Mouse (Mus musculus) embryonic facial prominence, embryonic 12.5 days (tissue): Measurements from ENCODE around the gene Bpifb5. TPM values are rescaled to one million over a fixed set of nuclear protein-coding genes. Genes with fewer than 3 reads are reported as not detected.
"Not testable (repeated sequence)": the region's sequence is repeated elsewhere in the genome, so short reads cannot be mapped to it uniquely, and the experiment has no call there.

Experiments used
- ATAC-seq: fragments of 200-750 bp; cut with Nextera tagmentation; 2 replicates; pipeline ENCODE4 v1.8.0; 2017; ENCODE audit not compliant: insufficient number of reproducible peaks, insufficient read depth, low FRiP score, low TSS enrichment
- H3K27ac ChIP-seq: fragments of 300-500 bp; sonication (generic); 2 replicates; pipeline ENCODE4 v1.5.1; 2016; ENCODE audit warnings: mild to moderate bottlenecking
- H3K27me3 ChIP-seq: fragments of 300-500 bp; sonication (generic); 2 replicates; pipeline ENCODE4 v1.6.1; 2016; ENCODE audit warnings: mild to moderate bottlenecking, moderate library complexity
- H3K36me3 ChIP-seq: fragments of 300-500 bp; sonication (generic); 2 replicates; pipeline ENCODE4 v1.6.1; 2016; ENCODE audit warnings: mild to moderate bottlenecking
- H3K4me1 ChIP-seq: fragments of 300-500 bp; sonication (generic); 2 replicates; pipeline ENCODE4 v1.6.1; 2016
- H3K4me2 ChIP-seq: fragments of 300-500 bp; sonication (generic); replicated peaks from 2 replicates; pipeline ENCODE4 v1.6.1; 2016; ENCODE audit warnings: mild to moderate bottlenecking, moderate library complexity
- H3K4me3 ChIP-seq: fragments of 300-500 bp; sonication (generic); 2 replicates; pipeline ENCODE4 v1.5.1; 2016; ENCODE audit warnings: mild to moderate bottlenecking
- H3K9ac ChIP-seq: fragments of 300-500 bp; sonication (generic); 2 replicates; pipeline ENCODE4 v1.6.1; 2016; ENCODE audit warnings: mild to moderate bottlenecking, moderate library complexity
- H3K9me3 ChIP-seq: fragments of 300-500 bp; sonication (generic); 2 replicates; pipeline ENCODE4 v1.6.1; 2016; ENCODE audit warnings: mild to moderate bottlenecking, moderate library complexity
- WGBS: fragments of 180-500 bp; shearing (Covaris S2); methylation state at CpG from one replicate; pipeline ENCODE4 v1.1.7; 2016; 5-methylcytosine and 5-hydroxymethylcytosine counted together
- polyA plus RNA-seq: library from polyadenylated mRNA; unstranded; fragments of >200 nt; fragmentation: Nextera tagmentation; extraction: Ambion mirVana; gene quantifications from 2 replicates; pipeline ENCODE4 v1.2.1, GENCODE M21; 2016

The Bpifb5 gene
- polyA plus RNA-seq, result 0.28 and 0.32 TPM in 2 replicates

DNA sequence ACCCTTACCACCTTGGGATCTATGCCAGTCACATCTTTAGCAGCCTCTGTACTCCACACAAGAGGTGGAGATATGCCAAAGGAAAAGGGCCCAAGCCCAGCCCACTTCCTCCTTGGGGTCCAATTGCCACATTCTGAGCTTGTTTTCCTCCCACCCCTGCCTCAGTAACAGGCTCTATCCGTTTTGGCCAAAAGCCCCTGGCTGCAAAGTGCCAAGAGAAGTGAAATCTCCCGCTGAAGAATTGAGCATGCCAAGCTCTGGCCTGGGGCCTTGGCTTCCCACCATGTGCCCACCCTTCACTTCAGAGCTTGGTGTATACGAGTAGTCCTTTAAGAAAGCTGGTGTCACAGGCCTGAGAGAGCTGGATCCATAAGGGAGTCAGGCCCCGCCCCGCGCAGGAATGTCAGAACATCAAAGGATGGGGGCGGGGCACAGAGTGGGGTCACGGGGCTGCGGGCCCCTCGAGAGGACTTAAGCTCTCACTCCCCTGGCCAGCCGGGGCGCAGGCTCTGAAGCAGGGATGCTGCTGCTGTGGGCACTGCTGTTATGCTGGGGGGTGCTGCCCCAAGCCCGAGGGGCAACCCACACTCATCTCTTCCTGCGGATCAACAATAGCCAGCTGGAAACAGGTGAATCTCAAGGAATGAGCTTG is at the start of gene Bpifb5:
Gene Bpifb5, plus strand, starts transcription at position 478 of the 652 bp plus-strand sequence.
- Histone ChIP-seq H3K27ac (no peak within 1 kb of the TSS), H3K4me3 (no peak within 1 kb of the TSS), H3K9me3 (no peaks in the 10 kb centered on the region), H3K9ac (no peak within 1 kb of the TSS), H3K4me2 (peak within 1 kb of the TSS; percentile 22), H3K36me3 (no peaks in the 10 kb centered on the region), H3K4me1 (peaks cover 18% of the 10 kb centered on the region), H3K27me3 (no peaks in the 10 kb centered on the region)
- WGBS, result 7% methylated on average over 14 of the region's 14 CpGs
- ATAC-seq, result no peak

DNA sequence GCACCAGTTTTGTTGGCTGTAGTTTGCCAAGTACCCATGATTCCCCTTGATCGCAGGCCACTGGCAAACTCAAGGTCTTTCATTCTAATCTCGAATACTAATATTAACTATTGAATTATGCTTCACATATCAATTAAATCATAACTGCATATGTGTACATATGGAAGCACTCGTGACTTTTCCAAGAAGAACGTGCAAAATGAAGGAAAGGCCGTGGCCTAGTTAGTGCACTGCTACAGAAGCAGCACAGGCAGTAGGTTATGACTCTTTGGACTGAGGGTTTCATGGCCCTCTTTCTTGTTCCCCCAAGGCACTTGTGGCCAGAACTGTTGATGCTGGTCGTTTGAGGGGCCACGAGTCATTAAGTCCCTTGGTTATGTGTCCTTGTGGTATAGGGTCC is 41.6 kb upstream of the Bpifb5 start:
- ATAC-seq, H3K4me3 ChIP-seq: not testable (repeated sequence)
- WGBS, result 84% methylated on average over 7 of the region's 7 CpGs

DNA sequence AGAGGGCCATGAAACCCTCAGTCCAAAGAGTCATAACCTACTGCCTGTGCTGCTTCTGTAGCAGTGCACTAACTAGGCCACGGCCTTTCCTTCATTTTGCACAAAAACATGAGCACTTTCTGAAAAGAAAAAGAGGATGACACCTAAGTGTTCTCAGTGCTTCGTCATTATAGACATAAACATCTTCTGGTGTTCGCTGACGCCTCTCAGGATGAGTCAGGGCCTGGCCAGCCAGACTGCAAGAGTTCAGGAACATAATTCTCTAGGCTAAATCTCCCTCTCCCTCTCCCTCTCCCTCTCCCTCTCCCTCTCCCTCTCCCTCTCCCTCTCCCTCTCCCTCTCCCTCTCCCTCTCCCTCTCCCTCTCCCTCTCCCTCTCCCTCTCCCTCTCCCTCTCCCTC is 40.5 kb upstream of the Bpifb5 start:
- not testable (repeated sequence) for H3K36me3 ChIP-seq, H3K9me3 ChIP-seq, H3K4me3 ChIP-seq, H3K4me2 ChIP-seq, H3K27me3 ChIP-seq, H3K4me1 ChIP-seq, H3K9ac ChIP-seq, ATAC-seq, H3K27ac ChIP-seq
- WGBS, result 75% methylated on average over 4 of the region's 4 CpGs

More for the DNA sequence above, 41.6 kb upstream of the Bpifb5 start:
- not testable (repeated sequence) for H3K9ac ChIP-seq, H3K27me3 ChIP-seq, H3K4me1 ChIP-seq, H3K9me3 ChIP-seq, H3K4me2 ChIP-seq, H3K27ac ChIP-seq, H3K36me3 ChIP-seq

DNA sequence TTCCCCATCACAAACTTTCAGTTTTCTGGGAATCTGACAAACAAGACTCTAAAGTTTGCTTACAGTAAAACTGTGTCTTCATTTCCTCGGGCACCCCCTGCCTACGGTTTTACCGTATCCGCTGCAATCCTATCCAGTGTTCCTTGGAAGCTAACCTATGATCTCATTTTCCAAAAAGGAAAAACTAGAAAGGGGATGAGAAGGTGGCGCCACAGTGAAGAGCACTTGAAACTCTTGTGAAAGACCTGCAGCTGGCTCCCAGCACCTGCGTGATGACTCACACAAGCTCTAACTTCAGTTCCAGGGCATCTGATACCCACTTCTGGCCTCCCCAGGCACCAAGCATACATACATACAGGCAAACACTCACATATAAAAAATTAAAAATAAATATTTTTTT is 38.2 kb upstream of the Bpifb5 start:
- Histone ChIP-seq H3K4me2 (no peak overlapping the region), H3K4me1 (no peaks in the 10 kb centered on the region), H3K27me3 (no peaks in the 10 kb centered on the region), H3K36me3 (no peaks in the 10 kb centered on the region), H3K27ac (no peak overlapping the region), H3K4me3 (no peak overlapping the region), H3K9me3 (no peaks in the 10 kb centered on the region), H3K9ac (no peak overlapping the region)
- 91% methylated on average over 6 of the region's 6 CpGs for WGBS
- no peak for ATAC-seq

DNA sequence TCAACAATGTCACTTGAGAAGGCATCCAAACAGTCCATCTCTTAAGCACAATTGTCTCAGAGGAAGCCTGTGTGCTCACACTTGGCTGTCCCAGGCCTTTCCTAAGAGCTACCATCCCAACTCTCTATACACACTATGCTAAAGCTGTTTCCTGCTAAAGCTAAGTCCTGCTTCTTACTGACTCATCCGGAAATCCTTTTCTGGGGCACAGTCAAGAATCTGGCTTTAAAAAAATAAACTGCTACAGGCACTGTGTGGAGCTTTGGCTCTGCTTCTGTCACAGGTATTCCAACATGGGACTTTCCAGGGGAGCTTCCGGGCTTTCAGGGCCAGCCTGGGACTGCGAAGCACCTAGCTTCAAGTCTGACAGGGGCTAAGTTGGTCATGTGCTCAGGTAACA is 37.8 kb upstream of the Bpifb5 start:
- Histone ChIP-seq H3K9me3 (no peaks in the 10 kb centered on the region), H3K9ac (no peak overlapping the region), H3K27ac (no peak overlapping the region), H3K4me2 (no peak overlapping the region), H3K4me3 (no peak overlapping the region), H3K36me3 (no peaks in the 10 kb centered on the region), H3K4me1 (no peaks in the 10 kb centered on the region), H3K27me3 (no peaks in the 10 kb centered on the region)
- 64% methylated on average over 3 of the region's 3 CpGs for WGBS
- ATAC-seq, result no peak

DNA sequence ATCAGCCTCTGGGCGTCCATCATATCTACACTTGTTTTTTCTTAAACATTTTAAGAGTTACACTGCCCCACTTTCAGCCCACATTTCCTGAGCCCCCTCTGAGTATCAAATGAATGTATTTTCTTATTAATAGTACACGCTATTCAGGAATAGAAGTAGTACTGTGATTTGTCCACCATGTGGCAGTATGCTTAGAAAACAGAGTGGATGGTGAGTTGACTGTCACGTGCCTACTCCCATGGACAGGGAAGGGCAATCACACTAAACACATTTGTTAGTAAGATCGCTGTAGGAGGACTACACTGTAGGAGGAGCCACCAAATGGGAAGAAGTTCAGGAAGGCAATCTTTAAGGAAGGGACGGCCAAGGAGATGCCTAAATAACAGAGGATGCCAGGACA is 36.1 kb upstream of the Bpifb5 start:
- Histone ChIP-seq H3K27me3 (no peaks in the 10 kb centered on the region), H3K4me2 (no peak overlapping the region), H3K4me1 (no peaks in the 10 kb centered on the region), H3K9ac (no peak overlapping the region), H3K36me3 (no peaks in the 10 kb centered on the region), H3K27ac (no peak overlapping the region), H3K9me3 (no peaks in the 10 kb centered on the region), H3K4me3 (no peak overlapping the region)
- ATAC-seq, result no peak
- 46% methylated on average over 5 of the region's 5 CpGs for WGBS

DNA sequence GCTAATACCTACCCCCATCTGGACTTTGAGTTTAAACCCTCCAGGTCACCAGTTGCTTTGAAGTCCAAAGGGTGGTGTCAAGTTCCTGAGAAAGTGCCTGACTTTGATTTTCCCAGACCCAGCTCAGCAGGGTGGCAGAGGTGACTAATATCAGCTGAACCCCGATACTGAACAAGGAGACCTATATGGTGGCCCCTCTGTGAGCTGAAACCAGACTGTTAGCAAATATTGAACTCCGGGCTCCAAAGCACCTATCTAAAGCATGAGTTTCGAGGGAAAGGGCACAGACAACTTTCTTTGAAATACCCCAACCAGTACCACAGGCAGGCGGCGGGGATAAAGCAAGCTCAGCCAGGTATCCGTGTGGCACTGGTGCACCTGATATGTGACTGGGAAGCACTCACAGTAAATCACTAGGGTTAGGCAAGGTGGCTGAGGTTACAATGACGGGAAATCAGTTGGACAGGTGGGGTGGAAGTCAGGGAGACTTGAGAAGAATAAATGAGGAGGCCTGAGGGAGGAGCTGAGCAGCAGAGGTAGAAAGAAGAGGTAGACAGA is 33.6 kb upstream of the Bpifb5 start:
- Histone ChIP-seq H3K27ac (no peak overlapping the region), H3K4me1 (no peaks in the 10 kb centered on the region), H3K9ac (no peak overlapping the region), H3K4me3 (no peak overlapping the region), H3K9me3 (no peaks in the 10 kb centered on the region), H3K4me2 (no peak overlapping the region), H3K36me3 (no peaks in the 10 kb centered on the region), H3K27me3 (no peaks in the 10 kb centered on the region)
- no peak for ATAC-seq
- WGBS, result 75% methylated on average over 7 of the region's 7 CpGs

DNA sequence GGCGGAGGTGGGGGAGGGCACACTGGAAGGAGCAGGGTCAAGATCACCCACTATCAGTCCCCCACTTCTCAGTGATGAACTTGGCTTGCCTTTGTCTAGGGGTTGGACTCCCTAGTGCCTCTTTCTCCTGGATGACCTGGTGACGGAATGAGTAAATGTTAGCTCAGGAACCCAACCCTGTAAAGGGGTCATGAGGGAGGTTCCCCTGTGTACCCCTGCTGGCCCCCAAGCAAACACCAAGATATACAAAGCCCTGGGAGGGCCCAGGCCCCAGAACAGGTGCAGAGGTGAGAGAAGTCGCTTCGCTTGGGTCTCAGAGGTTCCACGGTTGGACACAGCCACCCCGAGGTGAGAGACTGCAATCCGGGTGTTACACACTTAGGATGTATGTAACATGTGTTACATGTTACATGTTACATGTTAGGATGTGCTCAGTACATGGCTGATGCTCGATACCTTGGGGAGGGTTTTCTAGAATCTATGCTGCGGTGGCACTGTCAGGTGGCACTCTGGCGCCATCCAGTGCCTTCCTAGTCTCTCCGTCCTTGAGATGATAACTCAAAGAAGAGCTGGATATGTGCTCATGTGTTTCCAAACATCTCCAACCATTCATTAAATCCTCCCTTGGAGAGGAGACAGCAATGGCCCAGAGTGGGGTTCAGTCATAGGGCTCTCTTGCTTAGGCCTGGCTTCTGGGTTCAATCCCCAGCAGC is 32.8 kb upstream of the Bpifb5 start, which contains the start of gene Bpifb1:
Gene Bpifb1, plus strand, starts transcription at position 273 of the 713 bp plus-strand sequence.
- H3K9ac ChIP-seq, result no peak within 1 kb of the TSS
- 80% methylated on average over 11 of the region's 11 CpGs for WGBS
- ATAC-seq, result no peak
- H3K4me1 ChIP-seq, result no peaks in the 10 kb centered on the region
- no peaks in the 10 kb centered on the region for H3K27me3 ChIP-seq
- H3K27ac ChIP-seq, result no peak within 1 kb of the TSS
- no peak within 1 kb of the TSS for H3K4me3 ChIP-seq
- no peaks in the 10 kb centered on the region for H3K36me3 ChIP-seq
- no peak within 1 kb of the TSS for H3K4me2 ChIP-seq
- no peaks in the 10 kb centered on the region for H3K9me3 ChIP-seq

DNA sequence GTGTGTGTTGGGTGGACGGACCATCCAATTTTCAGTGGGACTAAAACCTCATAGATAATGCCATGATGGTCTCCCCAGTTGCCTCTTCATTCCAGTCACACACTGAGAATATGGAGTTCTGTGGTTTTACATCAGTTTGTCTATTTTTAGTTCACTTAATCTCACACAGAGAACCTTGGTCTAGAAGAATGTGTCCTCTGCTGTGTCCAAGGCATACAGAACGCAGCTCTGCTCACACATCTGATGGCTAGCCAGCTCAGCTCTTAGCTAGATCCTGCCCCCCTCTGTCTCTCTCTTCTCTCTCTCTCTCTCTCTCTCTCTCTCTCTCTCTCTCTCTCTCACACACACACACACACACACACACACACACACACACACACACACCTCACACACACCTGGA is 31.4 kb upstream of the Bpifb5 start:
- Histone ChIP-seq H3K4me2 (no peak overlapping the region), H3K9ac (no peak overlapping the region), H3K4me3 (no peak overlapping the region), H3K4me1 (no peaks in the 10 kb centered on the region), H3K27ac (no peak overlapping the region), H3K27me3 (no peaks in the 10 kb centered on the region), H3K9me3 (no peaks in the 10 kb centered on the region), H3K36me3 (no peaks in the 10 kb centered on the region)
- 73% methylated on average over 2 of the region's 2 CpGs for WGBS
- no peak for ATAC-seq

DNA sequence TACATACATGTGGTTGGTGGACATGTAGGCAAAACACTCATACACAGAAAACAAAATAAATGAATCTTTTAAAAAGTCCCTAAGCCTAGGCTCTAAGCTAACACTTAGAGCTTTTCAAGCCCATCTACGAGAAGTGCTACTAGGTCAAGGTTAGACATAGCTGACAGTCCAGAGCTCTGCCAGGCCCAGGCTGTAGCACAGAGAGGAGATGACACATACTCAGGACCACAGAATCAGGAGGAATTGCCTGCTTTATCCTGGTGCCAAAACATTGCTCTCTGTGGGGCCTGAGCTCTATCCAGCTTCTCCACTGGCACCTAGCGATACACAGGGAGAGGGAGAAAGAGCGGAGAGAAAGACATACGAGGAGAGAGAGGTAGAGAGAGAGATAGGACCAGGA is 30.5 kb upstream of the Bpifb5 start:
- no peaks in the 10 kb centered on the region for H3K36me3 ChIP-seq
- no peaks in the 10 kb centered on the region for H3K27me3 ChIP-seq
- H3K4me3 ChIP-seq, result no peak overlapping the region
- 85% methylated on average over 4 of the region's 4 CpGs for WGBS
- H3K9ac ChIP-seq, result no peak overlapping the region
- H3K4me1 ChIP-seq, result no peaks in the 10 kb centered on the region
- H3K27ac ChIP-seq, result no peak overlapping the region
- ATAC-seq, result no peak
- no peaks in the 10 kb centered on the region for H3K9me3 ChIP-seq
- no peak overlapping the region for H3K4me2 ChIP-seq

DNA sequence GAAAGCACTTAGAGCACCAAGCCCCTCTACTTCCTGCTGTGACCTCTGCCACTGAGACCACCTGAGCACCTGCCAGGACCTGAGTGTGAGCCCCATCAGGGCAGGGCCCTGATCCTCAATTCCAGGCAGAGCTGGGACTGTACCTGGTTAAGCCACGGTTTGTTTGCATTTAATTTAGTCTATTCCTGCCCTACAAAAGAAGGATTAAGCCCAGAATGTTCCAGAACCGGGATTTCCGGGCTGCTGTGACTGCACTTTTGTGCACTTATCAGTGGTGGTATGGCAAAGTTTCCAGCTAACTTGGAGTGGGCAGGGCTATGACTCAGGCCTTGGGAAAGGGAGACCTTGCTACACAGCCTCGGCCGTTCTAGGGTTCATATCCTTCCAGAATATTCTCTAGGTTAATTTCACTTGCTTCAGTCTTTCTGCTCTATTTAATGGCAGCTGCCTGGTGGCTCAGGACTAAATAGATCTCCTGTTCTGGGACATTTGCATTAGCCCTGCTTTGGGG is 29.5 kb upstream of the Bpifb5 start:
- 64% methylated on average over 5 of the region's 5 CpGs for WGBS
- H3K4me3 ChIP-seq, result no peak overlapping the region
- H3K27ac ChIP-seq, result no peak overlapping the region
- H3K9ac ChIP-seq, result no peak overlapping the region
- H3K9me3 ChIP-seq, result no peaks in the 10 kb centered on the region
- H3K4me1 ChIP-seq, result no peaks in the 10 kb centered on the region
- ATAC-seq, result no peak
- no peaks in the 10 kb centered on the region for H3K36me3 ChIP-seq
- H3K27me3 ChIP-seq, result no peaks in the 10 kb centered on the region
- H3K4me2 ChIP-seq, result no peak overlapping the region

DNA sequence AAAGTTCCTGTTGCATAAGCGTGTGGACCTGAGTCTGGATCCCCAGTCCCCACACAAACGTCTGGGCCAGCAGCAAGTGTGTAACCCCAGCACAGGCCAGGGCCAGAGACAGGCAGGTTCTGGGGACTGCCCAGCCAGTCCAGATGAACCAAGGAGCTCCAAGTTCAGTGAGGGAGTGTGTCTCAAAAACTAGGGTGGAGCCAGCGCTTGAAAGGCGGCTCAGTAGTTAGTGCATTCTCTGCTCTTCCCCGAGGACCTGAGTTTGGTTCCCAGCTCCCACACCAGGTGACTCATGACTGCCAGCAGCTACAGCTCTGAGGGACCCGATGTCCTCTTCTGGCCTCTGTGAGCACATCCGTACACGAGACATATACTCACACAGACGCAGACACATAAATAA is 26.5 kb upstream of the Bpifb5 start:
- H3K9me3 ChIP-seq, result no peaks in the 10 kb centered on the region
- no peak overlapping the region for H3K9ac ChIP-seq
- no peaks in the 10 kb centered on the region for H3K4me1 ChIP-seq
- no peak overlapping the region for H3K4me2 ChIP-seq
- WGBS, result 89% methylated on average over 9 of the region's 9 CpGs
- no peak for ATAC-seq
- no peaks in the 10 kb centered on the region for H3K36me3 ChIP-seq
- H3K4me3 ChIP-seq, result no peak overlapping the region
- no peak overlapping the region for H3K27ac ChIP-seq
- no peaks in the 10 kb centered on the region for H3K27me3 ChIP-seq
